Mouse (Mus musculus) bone marrow, adult 2 months (tissue): Measurements from ENCODE around the gene Nrf1.

ENCODE experiments used
- CTCF ChIP-seq: fragments of 200-500 bp; IDR thresholded peaks from 2 replicates; pipeline ENCODE4 v1.5.1; 2011; ENCODE audit warnings: low read length, control low read depth; ENCODE audit not compliant: control insufficient read depth, insufficient read depth
- POLR2A ChIP-seq: fragments of 200-500 bp; IDR thresholded peaks from 2 replicates; pipeline ENCODE4 v1.6.1; 2011; ENCODE audit warnings: low read depth, mild to moderate bottlenecking, control low read depth, low read length, borderline replicate concordance; ENCODE audit not compliant: control insufficient read depth

DNA sequence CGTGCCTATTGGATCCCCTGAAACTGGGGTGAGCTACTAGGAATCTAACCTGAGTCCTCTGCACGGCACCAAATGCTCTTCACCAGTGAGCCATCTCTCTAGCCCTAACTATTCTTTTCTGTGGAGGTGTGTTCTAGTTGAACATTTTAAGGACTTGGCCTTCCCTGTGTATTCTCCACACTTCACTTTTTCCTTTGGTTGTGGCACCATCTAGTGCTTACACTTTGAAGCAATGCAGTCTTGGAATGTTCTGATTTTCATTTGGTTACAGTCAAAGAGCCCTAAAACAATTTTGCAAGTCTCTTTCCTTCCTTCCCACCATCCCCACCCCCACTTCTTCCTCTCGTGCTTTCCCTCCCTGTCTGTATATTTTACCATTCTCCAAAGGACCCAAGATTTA, 33.6 kb downstream of the Nrf1 start:
- TF ChIP-seq POLR2A (no peak), CTCF (no peak)
